Mouse (Mus musculus): ENCODE data around the gene Dph7. TPM values are rescaled to one million over a fixed set of nuclear protein-coding genes. Genes with fewer than 3 reads are reported as not detected.

Dph7 gene
- total RNA-seq, 2 experiments from 2014 or later: 8.3 to 10.6 TPM

DNA sequence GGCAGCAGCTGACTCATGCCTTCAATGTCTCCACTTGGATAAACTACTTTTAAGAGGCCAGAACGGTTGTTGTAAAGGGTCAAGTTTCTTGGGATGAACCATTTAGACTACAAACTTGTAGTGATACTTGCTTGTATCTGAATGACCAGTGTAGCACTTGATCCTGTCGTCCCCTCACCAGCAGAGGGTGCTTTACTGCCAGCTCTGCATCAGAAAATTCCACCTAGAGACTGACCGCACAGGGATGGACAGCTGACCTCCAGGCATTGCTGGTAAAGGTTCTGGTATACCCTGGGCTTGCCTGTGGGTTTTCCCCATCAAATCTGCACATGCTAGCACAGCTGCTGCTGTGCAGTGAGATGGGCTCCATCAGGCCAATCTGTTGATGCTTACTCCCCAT, 1.3 kb upstream of the Dph7 start:
- no peak for DNase-seq (ENCODE audit: low spot score in 2 of 2)

DNA sequence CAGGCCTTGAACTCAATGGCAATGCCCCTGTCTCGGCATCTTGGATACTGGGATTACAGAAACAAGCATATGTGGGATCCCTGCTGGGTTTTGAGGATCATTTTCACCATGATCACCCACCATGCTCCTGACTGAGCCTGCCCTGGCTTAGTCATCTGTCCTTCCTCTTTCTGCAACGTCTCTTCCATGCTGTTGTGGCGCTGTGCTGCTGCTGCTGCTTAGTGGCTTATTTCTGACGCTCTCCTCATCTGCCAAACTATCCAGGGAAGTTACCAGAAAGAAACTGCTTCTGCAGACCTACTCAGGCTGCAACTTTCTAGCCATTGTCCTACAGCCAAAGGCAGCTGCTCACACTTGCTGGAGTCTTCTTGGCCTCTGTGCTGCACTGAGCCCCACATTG, 8.2 kb downstream of the Dph7 start:
- DNase-seq (ENCODE audit: low spot score in 2 of 2): no peak

DNA sequence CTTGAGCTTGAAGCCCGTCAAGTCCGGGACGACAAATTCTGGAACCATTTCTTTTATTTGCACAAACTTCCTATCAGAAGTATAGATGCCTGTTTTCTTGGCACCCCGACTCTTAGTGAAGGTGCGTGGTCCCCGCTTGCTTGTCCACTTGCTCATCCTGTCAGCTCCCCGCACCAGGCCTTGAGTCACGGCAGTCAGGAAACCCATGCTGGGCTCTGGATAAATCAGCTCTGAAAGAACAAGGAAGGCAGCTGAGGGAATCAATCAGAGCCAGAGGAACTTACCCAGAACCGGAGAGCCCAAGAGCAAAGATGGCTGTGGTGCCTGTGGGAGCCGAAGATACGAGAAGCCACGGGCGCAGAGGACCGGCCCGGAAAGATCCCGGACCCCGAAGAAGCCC, 12.3 kb downstream of the Dph7 start:
- peak in 1 of 2 experiments; percentile 15 for DNase-seq (ENCODE audit: low spot score in 2 of 2)

DNA sequence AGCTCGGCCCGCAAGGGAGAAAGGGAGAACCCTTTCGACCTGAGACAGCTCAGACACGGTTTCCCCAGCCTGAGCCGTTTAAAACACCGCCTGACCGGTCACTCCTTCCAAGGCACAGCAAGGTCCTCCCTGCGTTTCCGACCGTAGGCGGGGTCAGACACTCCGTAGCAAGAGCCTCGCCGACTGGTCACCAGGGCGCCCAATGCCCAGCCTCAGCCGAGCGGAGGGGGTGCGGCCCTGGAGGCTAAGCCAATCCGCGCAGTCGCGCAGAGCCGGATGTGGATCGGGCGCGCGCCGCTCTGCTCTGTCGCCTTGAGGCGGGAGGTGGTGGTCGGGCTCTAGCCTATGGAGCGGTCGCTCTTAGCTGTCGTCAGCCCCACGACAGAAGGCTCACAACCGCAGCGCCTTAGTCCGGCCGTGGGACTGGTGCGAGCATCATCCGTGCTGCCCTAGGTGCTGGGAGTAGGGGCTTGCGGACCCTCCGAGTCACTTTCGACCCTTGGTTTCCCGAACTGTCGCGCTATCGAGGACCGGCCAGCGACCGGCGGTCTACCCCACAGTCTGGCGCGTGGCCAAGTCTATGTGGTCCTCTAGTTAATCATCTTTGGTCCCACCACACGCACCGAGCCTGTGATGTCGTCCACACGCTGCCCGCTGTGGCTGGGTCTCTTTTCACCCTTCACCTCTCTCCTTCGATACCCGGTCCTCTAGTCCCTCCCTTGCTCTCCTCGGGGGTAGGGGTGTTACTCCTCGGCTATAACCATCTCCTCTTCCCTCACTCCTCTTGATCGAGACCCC, 12.9 kb downstream of the Dph7 start, which contains the start of gene Mrpl41:
Gene Mrpl41, minus strand, starts transcription at position 193 of the 798 bp plus-strand sequence.
- peak; percentile 93 to 97 for DNase-seq (ENCODE audit: low spot score in 2 of 2)

DNA sequence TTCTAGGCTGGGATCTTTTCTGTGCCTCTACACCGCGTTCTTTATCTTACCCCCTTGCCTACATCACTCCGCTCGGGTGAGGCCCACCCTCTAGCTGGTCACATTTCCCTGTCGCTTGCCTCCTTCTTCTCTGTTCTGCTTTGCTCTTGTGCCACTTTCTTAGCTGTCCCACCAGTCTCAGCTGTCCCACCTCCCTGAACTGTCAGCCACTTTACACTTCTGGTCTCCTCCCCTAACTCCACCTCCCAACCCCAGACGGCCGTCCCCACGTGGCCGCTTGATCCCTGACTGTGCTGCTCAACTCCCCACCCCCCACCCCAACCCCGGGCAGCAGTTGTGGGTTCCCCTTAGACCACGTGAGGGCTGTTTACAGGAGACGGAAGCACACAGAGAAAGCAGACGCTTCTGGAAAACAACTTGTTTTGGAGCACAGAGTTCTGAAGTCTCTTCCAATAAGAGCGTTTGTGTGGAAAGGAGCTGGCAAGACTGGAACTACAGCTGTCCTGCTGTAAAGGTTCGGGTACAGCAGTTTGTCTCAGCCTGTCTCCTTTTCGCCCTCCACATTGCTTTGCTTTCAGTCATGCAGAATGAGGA, 13.6 kb downstream of the Dph7 start, which contains the start of gene Pnpla7:
Gene Pnpla7, plus strand, starts transcription at position 330 of the 594 bp plus-strand sequence.
- DNase-seq (ENCODE audit: low spot score in 2 of 2): peak; percentile 60 to 76

DNA sequence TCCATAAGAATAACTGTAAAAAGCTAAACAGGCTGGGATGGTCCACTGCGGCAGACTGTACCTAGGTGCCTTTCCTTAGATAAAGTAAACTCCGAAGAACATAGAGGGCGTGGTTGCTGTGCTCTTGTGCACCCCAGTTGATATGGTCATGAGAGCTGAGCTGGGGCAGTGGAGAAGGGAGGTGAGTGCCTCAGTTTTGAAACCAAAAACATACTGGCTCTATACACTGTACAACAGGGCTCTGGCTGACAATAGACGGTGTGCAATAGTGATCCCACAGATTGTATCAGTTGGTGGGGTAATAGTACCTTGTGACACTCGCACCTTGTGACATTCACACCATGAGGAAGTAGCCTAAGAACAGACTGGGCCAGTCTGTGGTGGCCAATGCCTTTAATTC, 14.8 kb downstream of the Dph7 start:
- no peak for DNase-seq (ENCODE audit: low spot score in 2 of 2)

DNA sequence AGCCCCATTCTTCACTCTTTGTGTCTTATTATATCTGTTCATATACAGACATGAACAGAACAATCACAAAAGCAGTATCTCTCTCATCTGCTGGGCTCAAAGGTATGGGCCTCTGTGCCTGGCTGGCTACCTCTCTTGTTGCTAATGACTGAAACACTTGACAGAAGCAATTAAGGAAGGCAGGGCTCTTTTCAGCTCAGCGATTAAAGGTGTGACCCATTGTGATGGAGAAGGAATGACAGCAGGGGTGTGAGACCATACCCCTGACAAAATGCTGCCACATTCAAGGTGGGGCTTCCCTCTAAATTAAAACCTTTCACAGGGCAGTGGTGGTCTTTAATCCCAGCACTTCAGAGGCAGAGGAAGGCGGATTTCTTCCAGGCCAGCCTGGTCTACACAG, 25.6 kb downstream of the Dph7 start:
- no peak for DNase-seq (ENCODE audit: low spot score in 2 of 2)

DNA sequence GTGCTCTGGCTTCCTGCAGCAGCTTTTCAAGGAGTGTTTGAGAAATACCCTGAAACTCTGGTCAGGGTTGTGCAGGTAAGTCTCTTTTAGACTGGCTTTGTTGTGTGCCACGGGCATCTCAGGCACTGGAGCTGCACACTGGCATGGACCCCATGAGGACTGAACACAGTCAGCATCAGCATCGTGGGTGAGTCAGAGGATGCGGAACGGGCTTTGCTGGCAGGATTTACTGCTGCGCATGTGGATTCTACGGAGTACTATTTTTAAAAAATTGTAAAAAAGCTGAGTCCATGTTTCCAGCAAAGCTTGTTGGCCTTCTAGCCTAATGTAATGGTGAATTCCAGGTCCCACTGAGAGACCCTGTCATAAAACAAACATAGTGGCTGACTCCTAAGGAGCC, 33.1 kb downstream of the Dph7 start:
- no peak for DNase-seq (ENCODE audit: low spot score in 2 of 2)

DNA sequence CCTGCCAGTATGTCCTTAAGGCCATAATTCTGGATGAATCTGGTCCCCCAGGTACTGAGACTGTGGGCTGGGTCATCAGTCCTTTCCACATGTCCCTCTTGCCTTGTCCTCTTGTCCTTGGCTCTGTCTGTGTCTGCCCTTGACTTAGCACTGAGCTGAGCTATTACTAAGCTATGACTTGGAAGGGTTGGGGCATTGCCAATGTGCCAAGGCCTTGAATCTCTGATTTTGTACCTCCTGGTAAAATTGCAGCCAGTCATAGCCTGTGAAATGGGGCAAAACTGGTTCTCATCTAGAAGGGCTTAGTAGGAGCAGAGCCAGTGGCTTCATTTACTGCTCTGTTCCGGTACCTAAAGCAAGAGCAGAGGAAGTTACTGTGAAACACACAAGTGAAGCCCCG, 34.3 kb downstream of the Dph7 start:
- DNase-seq (ENCODE audit: low spot score in 2 of 2): no peak

DNA sequence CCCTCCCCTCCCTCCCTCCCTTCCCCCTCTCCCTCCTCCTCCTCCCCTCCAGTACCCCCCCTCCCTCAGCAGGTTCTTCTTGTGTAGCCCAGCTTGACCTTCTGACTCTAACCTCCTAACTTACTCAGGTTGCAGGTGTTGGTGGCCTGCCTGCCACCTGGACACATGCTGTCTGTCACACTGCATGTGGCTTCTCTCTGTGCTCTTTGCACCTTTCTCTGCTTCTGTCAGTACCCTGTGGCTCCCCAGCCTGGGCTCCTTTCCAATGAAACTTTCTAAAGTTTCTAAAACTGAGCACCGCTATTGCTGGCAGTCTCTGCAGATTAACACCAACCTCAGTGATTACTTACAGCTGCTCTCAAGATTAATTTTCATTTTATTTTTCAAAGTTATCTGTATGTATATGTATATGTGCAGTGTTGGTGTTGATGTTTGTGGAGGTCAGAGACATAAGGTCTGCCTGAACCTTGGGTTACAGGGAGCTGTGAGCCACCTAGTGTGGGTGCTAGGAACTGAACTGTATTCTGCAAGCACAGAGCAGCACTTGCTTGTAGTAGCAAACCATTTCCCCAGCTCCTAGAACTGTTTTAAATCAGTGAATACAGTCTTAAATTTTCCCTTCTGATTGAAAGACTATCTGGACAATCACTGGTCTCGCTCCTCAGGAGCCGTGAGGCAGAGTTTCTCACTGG, 38.5 kb downstream of the Dph7 start:
- DNase-seq (ENCODE audit: low spot score in 2 of 2): no peak

DNA sequence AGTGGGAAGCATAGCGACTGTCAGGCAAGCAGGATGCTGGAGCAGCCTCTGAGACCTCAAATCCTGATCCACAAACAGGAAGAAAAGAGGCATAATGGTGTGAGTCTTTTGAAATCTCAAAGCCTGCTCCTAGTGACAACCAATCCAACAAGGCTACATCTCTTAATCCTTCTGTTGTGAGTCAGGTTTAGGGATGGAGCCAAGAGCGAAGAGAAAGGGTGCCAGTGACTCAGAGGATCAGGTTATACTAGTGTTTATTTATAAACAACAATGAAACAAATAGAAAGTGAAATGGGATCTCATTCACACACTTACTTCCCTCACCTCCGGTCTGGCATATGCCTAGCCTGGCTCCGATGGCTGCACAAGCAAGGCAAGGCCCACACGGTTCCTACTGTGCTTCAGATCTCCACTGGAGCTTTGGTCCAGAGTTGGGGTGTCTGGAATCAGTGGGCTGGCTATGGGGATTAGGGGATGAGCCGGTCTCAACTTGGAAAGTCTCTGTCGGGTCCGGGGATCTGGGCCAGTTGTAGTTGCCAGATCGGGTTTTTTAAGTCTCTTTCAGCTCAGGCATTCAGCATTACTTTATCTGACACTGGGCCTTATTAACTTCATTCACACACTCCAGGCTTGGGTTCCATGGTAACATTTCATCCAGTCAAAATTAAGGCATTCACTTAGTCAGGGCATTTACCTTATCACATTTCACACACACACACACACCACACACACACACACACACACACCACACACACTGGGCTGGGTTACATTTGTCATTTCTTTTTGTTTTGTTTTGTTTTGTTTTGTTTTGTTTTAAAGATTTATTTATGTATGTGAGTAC, 42.0 kb downstream of the Dph7 start:
- no peak for DNase-seq (ENCODE audit: low spot score in 2 of 2)

DNA sequence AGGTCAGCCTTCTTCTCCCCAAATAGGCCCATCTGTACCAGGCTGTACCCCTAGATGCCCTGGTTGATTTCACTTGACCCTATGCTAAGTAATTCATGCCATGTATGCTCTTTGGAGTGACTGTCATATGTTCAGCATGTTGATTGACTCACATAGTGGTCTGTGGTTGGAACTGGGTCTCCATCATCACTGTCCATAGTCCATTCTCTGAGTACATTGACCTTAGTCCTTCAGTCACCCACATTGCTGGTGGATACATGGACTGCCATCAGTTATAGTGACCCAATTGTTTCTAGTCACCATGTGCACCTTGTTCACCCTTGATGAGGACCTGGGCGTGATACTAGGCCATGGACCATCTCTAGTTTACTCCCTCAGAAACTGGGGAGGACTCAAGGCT, 44.6 kb downstream of the Dph7 start:
- no peak for DNase-seq (ENCODE audit: low spot score in 2 of 2)

DNA sequence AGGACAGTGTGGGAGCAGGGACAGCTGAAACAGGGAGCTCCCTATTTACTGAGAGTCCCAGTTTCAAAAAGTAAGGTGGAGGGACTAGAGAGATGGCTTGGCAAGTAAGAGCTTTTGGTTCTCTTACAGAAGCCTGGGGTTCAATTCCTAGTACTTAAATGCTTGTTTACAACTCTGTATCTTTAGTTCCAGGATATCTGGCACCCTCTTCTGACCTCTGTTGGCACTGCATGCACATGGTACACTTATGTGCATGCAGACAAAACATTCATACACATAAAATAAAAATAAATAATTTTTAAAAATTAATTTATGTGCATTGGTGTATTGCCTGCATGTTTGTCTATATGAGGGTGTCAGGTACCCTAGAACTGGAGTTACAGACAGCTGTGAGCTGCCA, 46.0 kb downstream of the Dph7 start:
- DNase-seq (ENCODE audit: low spot score in 2 of 2): no peak

Small RNAs within 50 kb of the gene (microRNA-seq; reads per million reads assigned to microRNA genes)
- gene Gm22875: not detected

Other genes starting within 250 kb of the Dph7 start
- gene Cacna1b, start 199.2 kb upstream of the Dph7 start, total RNA-seq (2021): under 1 TPM; 0.23 to 0.27 TPM
- 10 to 100 TPM; 65.2 to 72.5 TPM for gene Ehmt1, start 42.8 kb upstream of the Dph7 start, total RNA-seq (2021)
- 10 to 100 TPM; 15.0 to 17.5 TPM for gene Arrdc1, start 27.1 kb upstream of the Dph7 start, total RNA-seq (2021)
- 10 to 100 TPM; 23.9 to 25.9 TPM for gene Zmynd19, start 12.6 kb upstream of the Dph7 start, total RNA-seq (2021)
- gene Mrpl41, start 12.7 kb downstream of the Dph7 start, total RNA-seq (2021): 10 to 100 TPM; 56.1 to 59.4 TPM
- gene Pnpla7, start 13.6 kb downstream of the Dph7 start, total RNA-seq (2021): 10 to 100 TPM; 17.3 to 23.2 TPM
- gene Nsmf, start 92.0 kb downstream of the Dph7 start, total RNA-seq (2021): 10 to 100 TPM; 43.1 to 47.7 TPM
- not detected for gene Entpd8, start 117.9 kb downstream of the Dph7 start, total RNA-seq (2021)
- gene Noxa1, start 132.7 kb downstream of the Dph7 start, total RNA-seq (2021): not detected
- gene Nrarp, start 218.4 kb downstream of the Dph7 start, total RNA-seq (2021): 10 to 100 TPM; 20.8 to 22.5 TPM
- 1 to 10 TPM; 2.7 to 2.9 TPM for gene Tor4a, start 234.5 kb downstream of the Dph7 start, total RNA-seq (2021)
- gene Nelfb, start 249.1 kb downstream of the Dph7 start, total RNA-seq (2021): 10 to 100 TPM; 43.4 to 47.7 TPM